Mouse (Mus musculus) liver, adult 2 months (tissue): Measurements from ENCODE around the gene Ppih. TPM values are rescaled to one million over a fixed set of nuclear protein-coding genes. Genes with fewer than 3 reads are reported as not detected.

Source experiments
- DNase-seq: peaks from one replicate; pipeline ENCODE4 v3.0.0-alpha.2; 2011; ENCODE audit warnings: low read depth, low spot score; ENCODE audit errors: extremely low read depth
- H3K27ac ChIP-seq: fragments of 200-500 bp; replicated peaks from 2 replicates; pipeline ENCODE4 v1.5.1; 2012; ENCODE audit warnings: low read depth, mild to moderate bottlenecking, control low read depth, inconsistent platforms, low read length; ENCODE audit not compliant: insufficient read depth
- H3K27me3 ChIP-seq: fragments of 200-500 bp; 2 replicates; pipeline ENCODE4 v1.6.1; 2012; ENCODE audit warnings: mild to moderate bottlenecking, moderate library complexity, low read length, inconsistent platforms; ENCODE audit not compliant: control insufficient read depth, insufficient read depth
- H3K36me3 ChIP-seq: fragments of 200-500 bp; 2 replicates; pipeline ENCODE4 v1.6.1; 2012; ENCODE audit warnings: low read length, inconsistent platforms; ENCODE audit not compliant: control insufficient read depth, insufficient read depth
- H3K4me1 ChIP-seq: fragments of 200-500 bp; 2 replicates; pipeline ENCODE4 v1.6.1; 2011; ENCODE audit warnings: low read length; ENCODE audit not compliant: control insufficient read depth, insufficient read depth
- H3K4me3 ChIP-seq: fragments of 200-500 bp; 2 replicates; pipeline ENCODE4 v1.5.1; 2011; ENCODE audit warnings: low read depth, mild to moderate bottlenecking, control low read depth, low read length, moderate library complexity; ENCODE audit not compliant: insufficient read depth
- H3K79me2 ChIP-seq: fragments of 200-500 bp; 2 replicates; pipeline ENCODE4 v1.6.1; 2012; ENCODE audit warnings: inconsistent platforms, mild to moderate bottlenecking, low read length, moderate library complexity; ENCODE audit not compliant: control insufficient read depth, insufficient read depth
- H3K9ac ChIP-seq: fragments of 200-500 bp; 2 replicates; pipeline ENCODE4 v1.6.1; 2012; ENCODE audit warnings: low read depth, mild to moderate bottlenecking, control low read depth, inconsistent platforms, low read length
- CTCF ChIP-seq: fragments of 200-500 bp; IDR thresholded peaks from 2 replicates; pipeline ENCODE4 v1.5.1; 2011; ENCODE audit warnings: low read depth, low read length, control low read depth
- POLR2A ChIP-seq: fragments of 200-500 bp; IDR thresholded peaks from 2 replicates; pipeline ENCODE4 v1.6.1; 2011; ENCODE audit warnings: low read length, control low read depth; ENCODE audit not compliant: insufficient read depth; ENCODE audit errors: extremely low read depth
- whole genome bisulfite sequencing: fragments of 180-500 bp; shearing (Covaris S2); methylation state at CpG from one replicate; pipeline ENCODE4 v1.1.7; 2018; 5-methylcytosine and 5-hydroxymethylcytosine counted together
- polyA plus RNA-seq: library from polyadenylated mRNA; depleted of rRNA; stranded (reverse); fragments of >200 nt; gene quantifications from 2 replicates; pipeline ENCODE4 v1.2.3, GENCODE M21; 2012
- total RNA-seq: library from RNA; depleted of rRNA; stranded (reverse); fragments of >200 nt; gene quantifications from 2 replicates; pipeline ENCODE4 v1.2.3, GENCODE M21; 2014

Gene Ppih
- total and polyA plus RNA-seq, 2 experiments = 4.1 to 15.4 TPM

GRCm38 (mm10) chr4:119263459-119263858 is 56.9 kb downstream of the Ppih start:
- H3K27me3 ChIP-seq = no peaks in the 10 kb centered on the region
- H3K4me3 ChIP-seq = no peak overlapping the region
- H3K36me3 ChIP-seq = no peaks in the 10 kb centered on the region
- WGBS = 81% methylated on average over 3 of the region's 3 CpGs
- no peak overlapping the region for H3K27ac ChIP-seq
- peaks cover 3% of the 10 kb centered on the region; the same call in 1 of the 2 replicates for H3K4me1 ChIP-seq
- no peak for DNase-seq
- no peak for TF ChIP-seq CTCF
- no peak for TF ChIP-seq POLR2A
- H3K9ac ChIP-seq = no peak overlapping the region
- H3K79me2 ChIP-seq = no peaks in the 10 kb centered on the region

GRCm38 (mm10) chr4:119262483-119262882 is 57.9 kb downstream of the Ppih start:
- Histone ChIP-seq H3K79me2 (no peaks in the 10 kb centered on the region), H3K36me3 (no peaks in the 10 kb centered on the region), H3K9ac (no peak overlapping the region), H3K4me3 (no peak overlapping the region), H3K4me1 (peaks cover 3% of the 10 kb centered on the region; the same call in 1 of the 2 replicates), H3K27ac (no peak overlapping the region), H3K27me3 (no peaks in the 10 kb centered on the region)
- 91% methylated on average over 5 of the region's 5 CpGs for WGBS
- no peak for TF ChIP-seq CTCF
- TF ChIP-seq POLR2A = no peak
- no peak for DNase-seq

- WGBS = 77% methylated on average over 7 of the region's 7 CpGs
- H3K27ac ChIP-seq = no peak overlapping the region
Measured at GRCm38 (mm10) chr4:119261087-119261713, 59.1 kb downstream of the Ppih start.

GRCm38 (mm10) chr4:119259344-119260254 is 60.7 kb downstream of the Ppih start:
- H3K36me3 ChIP-seq = no peaks in the 10 kb centered on the region
- H3K79me2 ChIP-seq = no peaks in the 10 kb centered on the region
- WGBS = 42% methylated on average over 15 of the region's 15 CpGs
- no peak overlapping the region for H3K4me3 ChIP-seq
- peaks cover 3% of the 10 kb centered on the region; the same call in 1 of the 2 replicates for H3K4me1 ChIP-seq
- no peak overlapping the region for H3K27ac ChIP-seq
- TF ChIP-seq POLR2A = no peak
- TF ChIP-seq CTCF = no peak
- no peaks in the 10 kb centered on the region for H3K27me3 ChIP-seq
- DNase-seq = peak; percentile 80
- no peak overlapping the region for H3K9ac ChIP-seq

More at GRCm38 (mm10) chr4:119261087-119261713, 59.1 kb downstream of the Ppih start:
- no peaks in the 10 kb centered on the region for H3K27me3 ChIP-seq
- no peaks in the 10 kb centered on the region for H3K79me2 ChIP-seq
- H3K4me3 ChIP-seq = no peak overlapping the region
- H3K36me3 ChIP-seq = no peaks in the 10 kb centered on the region
- H3K9ac ChIP-seq = no peak overlapping the region
- no peak for DNase-seq
- H3K4me1 ChIP-seq = peaks cover 3% of the 10 kb centered on the region; the same call in 1 of the 2 replicates
- TF ChIP-seq POLR2A = no peak
- no peak for TF ChIP-seq CTCF

- Histone ChIP-seq H3K27ac (no peak overlapping the region), H3K79me2 (no peaks in the 10 kb centered on the region), H3K27me3 (no peaks in the 10 kb centered on the region), H3K4me3 (no peak overlapping the region), H3K4me1 (peaks cover 3% of the 10 kb centered on the region; the same call in 1 of the 2 replicates), H3K9ac (no peak overlapping the region), H3K36me3 (no peaks in the 10 kb centered on the region)
- no peak for TF ChIP-seq CTCF
- no peak for TF ChIP-seq POLR2A
- no peak for DNase-seq
- 89% methylated on average over 6 of the region's 6 CpGs for WGBS
Measured at GRCm38 (mm10) chr4:119257083-119257482, 63.3 kb downstream of the Ppih start.
